Mouse (Mus musculus) bone marrow, adult 2 months (tissue): ENCODE measurements around the gene Rabggta.

Experiments used
- CTCF ChIP-seq: fragments of 200-500 bp; IDR thresholded peaks from 2 replicates; pipeline ENCODE4 v1.5.1; 2011; ENCODE audit warnings: low read length, control low read depth; ENCODE audit not compliant: control insufficient read depth, insufficient read depth
- POLR2A ChIP-seq: fragments of 200-500 bp; IDR thresholded peaks from 2 replicates; pipeline ENCODE4 v1.6.1; 2011; ENCODE audit warnings: low read depth, mild to moderate bottlenecking, control low read depth, low read length, borderline replicate concordance; ENCODE audit not compliant: control insufficient read depth

GRCm38 (mm10) chr14:55730531-55731032, 8.5 kb upstream of the Rabggta start:
- TF ChIP-seq CTCF (no peak), POLR2A (no peak)
